10 mouse cellular contexts compared by ENCODE assay signal in the genomic region with DNA sequence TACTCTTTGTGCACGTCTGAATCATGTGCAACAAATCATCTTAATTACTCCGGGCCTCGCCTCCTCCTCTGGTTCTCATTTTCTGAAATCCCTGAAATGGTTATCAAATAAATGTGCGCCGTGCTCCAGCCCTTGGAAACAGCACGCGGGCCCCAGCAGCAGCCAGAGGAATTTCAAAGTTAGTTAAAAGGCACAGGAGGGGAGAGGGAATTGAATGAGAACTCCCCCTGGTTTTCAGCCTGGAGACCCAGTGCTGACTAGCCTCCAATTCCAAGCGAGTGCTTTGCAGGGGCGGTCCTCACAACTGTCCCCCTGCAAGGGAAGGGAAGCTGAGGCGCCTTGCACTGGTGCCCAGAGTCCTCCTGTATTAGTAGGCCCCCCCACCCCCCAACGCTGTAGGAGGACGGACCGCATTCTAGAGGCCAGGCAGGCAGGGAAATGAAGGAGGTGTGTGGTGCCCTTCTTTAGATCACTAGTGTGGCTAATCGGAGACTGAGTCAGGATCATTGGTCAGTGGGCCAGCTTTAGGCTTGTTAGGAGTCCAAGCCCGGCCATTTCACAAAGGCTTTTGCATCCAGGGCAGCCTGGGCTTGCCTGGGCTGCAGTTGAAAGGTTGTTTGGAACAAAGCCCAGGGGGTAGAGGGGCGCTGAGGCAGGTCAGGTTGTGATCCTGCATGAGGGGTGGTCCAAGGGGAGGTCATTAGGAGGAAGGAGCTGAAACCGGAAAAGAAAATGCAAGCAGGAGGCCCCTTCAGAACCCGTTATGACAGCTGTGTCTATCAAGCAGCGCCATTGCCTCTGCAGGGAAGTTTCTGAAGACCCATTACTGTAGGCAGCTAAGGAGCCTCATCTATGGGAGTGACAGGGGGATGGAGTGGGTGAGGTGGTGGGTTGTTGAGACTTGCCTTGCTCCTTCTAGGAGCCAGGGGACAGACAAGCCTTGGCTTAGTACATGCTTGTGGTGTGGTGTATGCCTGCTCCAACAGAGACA.
A peak's percentile ranks its signal among the peaks of the same experiment; 100 is the strongest.
DNase-seq lines count a peak whose midpoint lies in the region; ATAC-seq lines count a peak whose summit lies in the region.
"Had no signal": no experiment of that assay in that cellular context is flagged by ENCODE, and none has a peak within 500 bp of the region (broad histone marks: within the 10 kb centered on the region; RNA-seq: fewer than 3 reads in every experiment).

No protein-coding gene starts in this region.

- H3K27ac ChIP-seq in heart, embryonic 10.5 days: peak overlapping the region; percentile 77
- peak overlapping the region; percentile 92 for H3K27ac ChIP-seq in limb, embryonic 11.5 days (replicated peaks; ENCODE audit: low read depth, low read length)
- H3K27ac ChIP-seq in stomach, embryonic 14.5 days (ENCODE audit: low read length): no peak overlapping the region
- H3K27ac ChIP-seq: liver, embryonic 15.5 days had no signal

- H3K4me1 ChIP-seq in heart, embryonic 10.5 days: peaks cover 20% of the 10 kb centered on the region
- peaks cover 8% of the 10 kb centered on the region; the same call in 1 of the 2 replicates for H3K4me1 ChIP-seq in limb, embryonic 11.5 days (ENCODE audit: control insufficient read depth, insufficient read depth, low read length)
- H3K4me1 ChIP-seq in stomach, embryonic 14.5 days (ENCODE audit: control insufficient read depth, insufficient read depth, low read length): peaks cover 12% of the 10 kb centered on the region
- H3K4me1 ChIP-seq: liver, embryonic 15.5 days had no signal

- H3K4me2 ChIP-seq in limb, embryonic 11.5 days (ENCODE audit: low read depth, severe bottlenecking): peak overlapping the region; percentile 33; the same call in 1 of the 2 replicates
- H3K4me2 ChIP-seq in stomach, embryonic 14.5 days (replicated peaks; ENCODE audit: low read depth, low read length): peak overlapping the region; percentile 30
- H3K4me2 ChIP-seq: liver, embryonic 15.5 days had no signal

- peak; percentile 62; the same call in 1 of the 2 replicates for ATAC-seq in limb, embryonic 11.5 days (ENCODE audit: insufficient number of reproducible peaks, low FRiP score, low TSS enrichment, low read depth)
- peak; percentile 66; the same call in 1 of the 2 replicates for ATAC-seq in stomach, embryonic 14.5 days (ENCODE audit: insufficient number of reproducible peaks, insufficient read depth, low FRiP score, low read depth)

- peak overlapping the region; percentile 31; the same call in 1 of the 2 replicates for H3K9ac ChIP-seq in limb, embryonic 11.5 days (ENCODE audit: low read length)
- no peak overlapping the region for H3K9ac ChIP-seq in stomach, embryonic 14.5 days (replicated peaks; ENCODE audit: low read depth, low read length)
- H3K9ac ChIP-seq: liver, embryonic 15.5 days had no signal

- H3K36me3 ChIP-seq in heart, embryonic 10.5 days: no peaks in the 10 kb centered on the region
- H3K36me3 ChIP-seq in limb, embryonic 11.5 days (ENCODE audit: control insufficient read depth, insufficient read depth, low read length): no peaks in the 10 kb centered on the region
- no peaks in the 10 kb centered on the region for H3K36me3 ChIP-seq in stomach, embryonic 14.5 days (ENCODE audit: control insufficient read depth, insufficient read depth, low read length)
- H3K36me3 ChIP-seq: liver, embryonic 15.5 days had no signal

- H3K4me3 ChIP-seq in heart, embryonic 10.5 days: peak overlapping the region; percentile 43
- no peak overlapping the region for H3K4me3 ChIP-seq in limb, embryonic 11.5 days (ENCODE audit: low read depth, low read length)
- H3K4me3 ChIP-seq in stomach, embryonic 14.5 days (ENCODE audit: low read depth, low read length): 0 out of 2 replicates have a peak overlapping the region, but pooled peaks have one; percentile 11
- H3K4me3 ChIP-seq: erythroblast, embryonic 14.5 days; liver, embryonic 15.5 days had no signal

- 19% methylated on average over 19 of the region's 19 CpGs for WGBS in heart, embryonic 10.5 days
- 6% methylated on average over 19 of the region's 19 CpGs for WGBS in limb, embryonic 11.5 days
- 19% methylated on average over 19 of the region's 19 CpGs for WGBS in stomach, embryonic 14.5 days

- no peaks in the 10 kb centered on the region for H3K9me3 ChIP-seq in heart, embryonic 10.5 days
- no peaks in the 10 kb centered on the region for H3K9me3 ChIP-seq in limb, embryonic 11.5 days (ENCODE audit: control insufficient read depth, low read length)
- H3K9me3 ChIP-seq in stomach, embryonic 14.5 days (ENCODE audit: control insufficient read depth, low read depth, low read length): no peaks in the 10 kb centered on the region
- H3K9me3 ChIP-seq: liver, embryonic 15.5 days had no signal

- H3K27me3 ChIP-seq in heart, embryonic 10.5 days (ENCODE audit: insufficient read depth, poor library complexity, severe bottlenecking): no peaks in the 10 kb centered on the region
- H3K27me3 ChIP-seq in limb, embryonic 11.5 days (ENCODE audit: control insufficient read depth, insufficient read depth, low read length): no peaks in the 10 kb centered on the region
- H3K27me3 ChIP-seq in stomach, embryonic 14.5 days (ENCODE audit: control insufficient read depth, insufficient read depth, low read length): no peaks in the 10 kb centered on the region
- H3K27me3 ChIP-seq: liver, embryonic 15.5 days had no signal

- DNase-seq in heart, embryonic 10.5 days (ENCODE audit: low spot score): peak; percentile 76
- DNase-seq in heart, adult 11 months: no peak
- DNase-seq in ovary, adult 18-20 months (ENCODE audit: low spot score): peak; percentile 5
- no peak for DNase-seq in ovary, postnatal 10 days (ENCODE audit: low spot score)
- peak; percentile 78 for DNase-seq in limb, embryonic 11.5 days (ENCODE audit: low spot score)
- no peak for DNase-seq in layer of hippocampus, postnatal 36 days
- no peak for DNase-seq in cerebellum, postnatal 4 days (ENCODE audit: low spot score in 2 of 2)

Comparison
In these comparisons a context has a peak if more than half of its experiments do, and no peak if none do; other contexts are left out.
1. DNase-seq: peak in heart, embryonic 10.5 days (single experiment), ovary, adult 18-20 months (single experiment) and limb, embryonic 11.5 days (single experiment); none in heart, adult 11 months (single experiment), ovary, postnatal 10 days (single experiment), layer of hippocampus, postnatal 36 days (0 of 2) and cerebellum, postnatal 4 days (0 of 2).